Mouse (Mus musculus): ENCODE measurements around the gene Stk11ip. TPM values are rescaled to one million over a fixed set of nuclear protein-coding genes. Genes with fewer than 3 reads are reported as not detected.

The Stk11ip gene
- polyA plus RNA-seq, 1 experiment: 33.8 TPM

DNA sequence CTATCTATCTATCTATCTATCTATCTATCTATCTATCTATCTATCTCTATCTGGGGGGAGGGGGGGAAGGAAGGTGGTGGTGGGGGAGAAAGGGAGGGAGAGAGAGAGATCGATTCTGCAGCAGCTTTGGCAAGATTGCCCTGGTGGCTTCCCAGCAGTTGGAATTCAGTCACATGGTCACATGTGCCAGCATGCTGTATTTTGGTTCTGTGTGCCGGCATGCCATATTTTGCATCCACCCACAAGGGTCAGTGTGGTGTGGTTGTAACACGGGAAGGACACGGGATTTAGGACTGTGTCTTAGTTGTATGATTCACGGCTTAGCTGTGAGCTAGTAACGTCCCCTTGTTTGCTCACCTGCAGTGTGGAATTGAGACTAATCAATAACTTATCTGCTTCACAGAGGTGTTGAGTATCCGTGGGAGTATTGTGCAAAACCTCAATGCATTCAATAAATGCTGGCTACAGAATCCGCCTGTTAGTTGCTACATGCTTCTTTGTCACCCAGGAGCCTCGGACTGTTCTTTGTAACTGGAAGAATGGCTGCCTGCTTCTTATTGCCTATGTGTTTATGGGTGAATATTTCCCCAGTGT is 17.4 kb downstream of the Stk11ip start:
- no peak for DNase-seq (ENCODE audit: extremely low spot score in 1 of 2, low spot score in 1 of 2)

DNA sequence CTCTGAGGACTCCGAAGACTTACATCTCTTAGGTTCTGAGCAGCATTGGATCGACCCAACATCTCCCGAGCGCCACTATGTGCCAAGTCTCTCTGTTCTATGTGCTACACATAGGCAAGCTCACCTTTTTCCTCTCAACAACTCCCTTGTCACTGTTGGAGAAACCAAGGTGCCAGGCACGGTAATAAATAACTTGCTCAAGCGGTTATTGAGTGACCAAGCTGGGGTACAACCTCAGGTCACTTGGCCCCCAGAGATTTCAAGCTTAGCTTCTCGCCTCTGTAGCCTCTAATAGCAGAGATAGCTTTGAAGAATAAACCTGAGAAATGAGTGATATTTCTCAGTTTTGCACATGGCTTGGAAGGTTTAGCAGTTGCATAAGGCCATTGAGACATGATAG is 20.2 kb downstream of the Stk11ip start:
- no peak for DNase-seq (ENCODE audit: extremely low spot score in 1 of 2, low spot score in 1 of 2)

DNA sequence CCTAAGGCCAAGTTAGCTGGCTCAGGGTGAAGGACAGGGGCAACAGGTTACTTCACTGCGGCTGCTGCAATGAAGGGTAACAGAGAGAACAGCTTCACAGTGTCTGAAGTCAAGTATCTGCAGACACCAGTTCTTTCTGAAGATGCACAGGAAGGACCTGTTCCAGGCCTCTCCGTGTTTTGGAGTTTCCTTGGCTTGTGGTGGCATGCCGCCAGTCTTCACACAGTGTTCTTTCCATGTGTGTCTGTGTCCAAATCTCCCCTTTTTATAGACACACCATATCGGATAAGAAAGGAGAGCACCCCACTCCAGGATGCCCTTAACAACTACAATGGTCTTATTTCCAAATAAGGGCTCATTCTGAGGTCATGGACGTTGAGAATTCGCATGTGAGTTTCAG is 23.0 kb downstream of the Stk11ip start:
- DNase-seq (ENCODE audit: extremely low spot score in 1 of 2, low spot score in 1 of 2): no peak

DNA sequence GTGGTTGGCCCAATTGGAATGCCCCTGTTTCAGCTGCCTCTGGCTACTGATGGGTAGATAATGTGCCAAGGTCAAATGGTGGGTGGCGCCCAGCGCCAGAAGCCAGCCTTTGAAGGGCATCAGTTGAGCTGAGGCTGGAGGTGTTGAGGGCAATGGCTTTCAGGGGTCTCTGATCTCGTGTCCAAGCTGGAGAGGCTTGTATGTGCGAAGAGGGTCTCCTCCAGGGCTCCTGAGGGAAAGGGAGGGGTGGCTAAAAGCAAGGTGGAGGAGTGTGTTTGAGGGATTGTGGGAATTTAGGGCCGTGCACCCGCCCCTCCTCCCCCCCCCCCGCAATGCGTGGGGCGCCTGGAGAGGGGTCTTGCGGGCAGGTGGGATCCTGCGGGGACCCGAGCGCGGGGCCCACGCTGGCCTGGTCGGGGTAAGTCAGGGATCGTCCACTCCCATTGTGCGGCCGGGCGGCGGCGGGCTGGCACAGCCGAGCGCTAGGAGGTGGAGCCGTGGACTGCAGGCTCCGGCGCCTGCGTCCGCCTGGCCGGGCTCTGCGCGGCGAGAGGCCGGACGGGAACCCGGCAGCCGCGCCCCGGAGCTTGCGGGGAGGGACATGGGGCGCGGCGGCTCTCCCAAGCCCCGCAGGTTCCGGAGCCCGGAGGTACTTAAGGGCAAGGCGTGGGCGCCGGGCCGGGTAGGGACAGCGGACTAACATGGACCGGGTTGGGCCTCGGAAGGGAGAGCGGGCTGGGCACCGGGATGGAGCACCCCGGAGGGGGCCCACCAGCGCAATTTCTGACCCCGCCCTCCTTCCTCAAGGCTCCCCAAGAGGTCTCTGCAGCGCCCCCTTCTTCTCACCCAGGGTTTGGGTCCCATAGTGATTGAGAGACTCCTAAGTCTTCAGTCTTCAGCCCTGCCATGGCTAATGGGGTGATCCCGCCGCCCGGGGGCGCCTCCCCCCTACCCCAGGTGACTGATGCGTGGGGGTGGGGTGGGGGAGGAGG is 24.9 kb downstream of the Stk11ip start, which contains the start of gene Slc4a3:
Gene Slc4a3 (plus strand): TSS at position 302 of the 992 bp plus-strand sequence.
- DNase-seq (ENCODE audit: extremely low spot score in 1 of 2, low spot score in 1 of 2): peak in 1 of 2 experiments; percentile 72

DNA sequence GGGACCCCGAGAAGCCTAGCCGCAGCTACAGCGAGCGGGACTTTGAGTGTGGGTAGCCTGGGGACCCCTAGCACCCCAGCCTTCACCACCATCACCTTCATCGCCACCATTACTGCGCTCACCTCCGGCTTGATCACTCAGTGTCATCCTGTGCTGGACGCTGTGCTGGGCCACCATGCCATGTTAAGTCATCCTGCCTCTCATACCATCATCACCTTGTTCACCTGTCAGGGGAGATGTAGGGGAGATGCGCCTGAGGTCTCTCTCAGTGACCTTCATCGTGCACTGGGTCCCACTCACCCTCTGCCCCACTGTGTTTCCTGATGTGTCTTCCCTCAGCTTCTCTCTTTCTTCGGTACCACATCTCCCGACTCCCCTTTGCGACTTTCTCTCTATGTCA is 26.0 kb downstream of the Stk11ip start:
- DNase-seq (ENCODE audit: extremely low spot score in 1 of 2, low spot score in 1 of 2): no peak

DNA sequence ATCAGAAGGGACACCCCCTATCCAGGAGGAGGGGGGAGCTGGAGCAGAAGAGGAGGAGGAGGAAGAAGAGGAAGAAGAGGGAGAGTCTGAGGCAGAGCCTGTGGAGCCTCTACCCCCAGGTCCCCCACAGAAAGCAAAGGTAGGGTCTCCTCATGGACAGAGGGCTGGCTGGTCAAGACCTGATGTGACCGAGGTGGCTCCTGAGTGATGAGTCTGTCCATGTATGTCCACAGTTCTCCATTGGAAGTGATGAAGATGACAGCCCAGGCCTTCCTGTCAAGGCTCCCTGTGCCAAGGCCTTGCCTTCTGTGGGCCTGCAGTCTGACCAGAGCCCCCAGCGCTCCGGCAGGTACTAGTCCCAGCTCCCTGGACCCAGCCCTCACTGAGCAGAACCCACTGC is 26.8 kb downstream of the Stk11ip start:
- DNase-seq (ENCODE audit: extremely low spot score in 1 of 2, low spot score in 1 of 2): no peak

DNA sequence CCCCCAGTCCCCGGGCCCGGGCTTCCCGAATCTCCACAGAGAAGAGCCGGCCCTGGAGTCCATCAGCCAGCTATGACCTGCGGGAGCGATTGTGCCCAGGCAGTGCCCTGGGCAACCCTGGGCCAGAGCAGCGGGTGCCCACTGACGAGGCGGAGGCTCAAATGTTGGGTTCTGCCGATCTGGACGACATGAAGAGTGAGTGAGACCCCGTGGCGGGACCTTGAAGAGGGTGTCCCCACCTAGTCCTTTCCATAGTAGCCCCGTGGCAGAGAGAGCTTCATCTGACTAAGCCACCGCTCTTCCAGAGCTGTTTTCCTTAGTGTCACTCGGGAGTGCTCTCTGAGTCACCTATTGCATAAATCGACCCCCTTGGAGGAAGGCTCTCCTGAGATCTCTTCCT is 27.5 kb downstream of the Stk11ip start:
- DNase-seq (ENCODE audit: extremely low spot score in 1 of 2, low spot score in 1 of 2): no peak

DNA sequence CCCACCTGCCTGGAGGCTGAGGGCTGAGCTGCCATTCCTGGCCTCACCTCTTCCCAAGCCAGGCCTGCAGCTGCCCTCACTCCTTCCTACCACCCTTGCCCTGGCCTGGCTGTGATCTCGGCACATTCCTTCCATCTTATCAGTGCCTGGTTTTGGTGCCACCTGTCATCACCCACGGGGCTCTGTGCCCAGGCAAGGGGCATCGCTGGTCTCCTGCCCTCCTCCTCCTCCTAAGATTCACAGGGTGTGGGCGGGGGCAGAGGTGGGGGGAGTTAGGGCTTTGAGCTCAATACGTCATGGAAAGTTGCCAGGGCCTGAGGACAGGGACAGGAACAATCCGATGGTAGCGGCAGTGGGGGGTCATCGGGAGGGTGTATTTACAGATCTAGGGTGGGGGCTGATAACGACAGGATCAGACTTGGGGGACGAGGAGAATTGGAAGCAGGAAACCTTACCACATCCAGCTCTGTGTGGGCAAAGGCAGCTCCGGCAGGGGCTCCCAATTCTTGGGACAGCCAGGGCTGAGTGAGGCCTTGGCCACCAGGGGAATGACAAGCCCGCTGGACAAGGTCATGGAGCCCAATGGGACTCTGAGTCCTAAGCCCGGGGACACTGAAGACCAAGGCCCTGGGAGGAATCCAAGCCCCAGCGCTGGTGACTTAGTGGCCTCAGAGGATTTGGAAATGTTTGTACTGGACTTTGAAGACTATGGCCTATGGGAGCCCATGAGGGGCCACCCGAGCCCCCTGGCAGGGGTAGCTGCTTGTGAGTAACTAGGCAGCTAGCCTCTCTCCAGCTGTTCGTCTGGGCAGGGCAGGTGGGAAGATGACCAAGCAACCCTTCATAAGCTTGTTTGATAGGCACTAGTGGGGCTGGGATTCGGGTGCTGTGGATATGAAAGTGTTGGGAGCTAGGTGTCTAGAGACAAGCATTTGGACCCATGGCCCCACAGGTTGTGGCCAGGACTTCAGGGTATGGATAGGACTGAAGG is 28.3 kb downstream of the Stk11ip start:
- no peak for DNase-seq (ENCODE audit: extremely low spot score in 1 of 2, low spot score in 1 of 2)

DNA sequence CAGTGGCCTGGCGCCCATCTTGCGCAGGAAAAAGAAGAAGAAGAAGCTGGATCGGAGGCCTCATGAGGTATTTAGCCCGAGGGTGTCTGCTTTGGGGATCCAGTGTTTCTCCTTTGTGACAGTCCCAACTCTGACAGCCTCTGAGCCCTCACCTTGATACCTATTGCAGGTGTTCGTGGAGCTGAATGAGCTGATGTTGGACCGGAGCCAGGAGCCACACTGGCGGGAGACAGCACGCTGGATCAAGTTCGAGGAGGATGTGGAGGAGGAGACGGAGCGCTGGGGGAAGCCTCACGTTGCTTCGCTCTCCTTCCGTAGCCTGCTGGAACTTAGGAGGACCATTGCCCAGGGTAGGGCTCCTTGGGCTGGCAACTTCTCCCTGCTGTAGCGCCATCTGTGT is 29.3 kb downstream of the Stk11ip start:
- DNase-seq (ENCODE audit: extremely low spot score in 1 of 2, low spot score in 1 of 2): no peak

DNA sequence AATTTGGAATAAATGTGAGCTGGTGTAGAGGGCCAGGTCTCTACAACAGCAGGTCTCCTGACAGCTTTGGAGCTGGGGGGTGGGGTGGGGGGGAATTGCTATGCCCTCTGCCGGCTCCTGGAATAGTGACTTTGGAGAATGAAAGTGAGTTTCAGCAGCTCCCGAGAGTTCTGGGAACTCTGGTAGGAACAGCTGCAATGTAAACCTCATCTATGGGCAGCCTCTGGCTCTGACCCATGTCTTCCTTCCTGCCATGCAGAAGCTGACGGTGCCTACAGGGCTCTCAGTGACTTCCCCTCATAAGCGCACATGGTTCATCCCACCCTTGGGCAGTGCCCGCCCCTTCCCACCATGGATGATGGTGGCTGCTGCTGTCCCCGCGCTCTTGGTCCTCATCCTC is 34.4 kb downstream of the Stk11ip start:
- no peak for DNase-seq (ENCODE audit: extremely low spot score in 1 of 2, low spot score in 1 of 2)

DNA sequence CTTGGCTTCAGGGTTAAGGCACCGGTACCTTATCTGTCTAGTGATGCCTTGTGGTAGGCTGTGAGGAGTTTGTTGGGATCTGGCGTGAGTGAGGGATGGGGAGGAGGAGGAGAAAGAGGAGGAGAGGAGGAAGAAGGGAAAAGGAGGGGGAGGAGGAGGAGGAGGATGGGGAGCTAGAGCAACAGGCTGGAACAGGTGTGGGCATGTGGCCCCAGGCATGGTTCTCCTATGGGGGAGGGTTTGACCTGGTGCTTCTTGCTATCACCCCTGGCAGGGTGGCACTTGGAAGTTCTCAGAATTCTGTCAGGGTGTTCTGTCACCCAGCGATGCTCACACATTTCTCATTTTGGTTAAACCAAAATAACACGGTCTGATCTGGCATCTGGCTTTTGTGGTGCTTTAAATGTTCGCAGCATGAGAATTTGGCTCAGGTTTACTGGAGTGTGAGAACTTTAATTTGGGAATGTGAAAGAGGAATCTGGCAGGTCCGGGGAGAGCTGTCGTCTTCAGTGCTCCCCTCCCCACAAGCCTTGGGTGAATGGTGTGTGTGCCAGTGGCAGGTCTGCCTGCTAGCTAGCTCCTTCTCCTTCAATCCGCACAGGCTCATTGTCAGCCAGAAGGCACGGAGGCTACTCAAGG is 34.9 kb downstream of the Stk11ip start:
- DNase-seq (ENCODE audit: extremely low spot score in 1 of 2, low spot score in 1 of 2): peak; percentile 57 to 70

DNA sequence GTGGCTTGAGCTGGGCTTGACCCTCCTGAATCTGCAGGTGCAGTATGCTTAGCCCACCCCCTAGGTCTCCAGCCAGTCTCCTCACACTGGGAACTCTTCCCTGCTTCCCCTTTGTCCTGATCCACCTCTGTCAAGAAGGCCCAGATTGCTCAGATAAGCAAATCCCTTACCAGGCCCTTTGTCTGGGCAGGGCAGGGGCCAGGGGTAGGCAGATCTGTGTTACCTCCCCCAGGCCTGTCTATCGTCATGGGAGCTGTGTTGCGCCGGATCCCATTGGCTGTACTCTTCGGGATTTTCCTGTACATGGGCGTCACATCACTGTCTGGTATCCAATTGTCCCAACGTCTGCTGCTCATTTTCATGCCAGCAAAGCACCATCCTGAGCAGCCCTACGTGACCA is 35.7 kb downstream of the Stk11ip start:
- no peak for DNase-seq (ENCODE audit: extremely low spot score in 1 of 2, low spot score in 1 of 2)

DNA sequence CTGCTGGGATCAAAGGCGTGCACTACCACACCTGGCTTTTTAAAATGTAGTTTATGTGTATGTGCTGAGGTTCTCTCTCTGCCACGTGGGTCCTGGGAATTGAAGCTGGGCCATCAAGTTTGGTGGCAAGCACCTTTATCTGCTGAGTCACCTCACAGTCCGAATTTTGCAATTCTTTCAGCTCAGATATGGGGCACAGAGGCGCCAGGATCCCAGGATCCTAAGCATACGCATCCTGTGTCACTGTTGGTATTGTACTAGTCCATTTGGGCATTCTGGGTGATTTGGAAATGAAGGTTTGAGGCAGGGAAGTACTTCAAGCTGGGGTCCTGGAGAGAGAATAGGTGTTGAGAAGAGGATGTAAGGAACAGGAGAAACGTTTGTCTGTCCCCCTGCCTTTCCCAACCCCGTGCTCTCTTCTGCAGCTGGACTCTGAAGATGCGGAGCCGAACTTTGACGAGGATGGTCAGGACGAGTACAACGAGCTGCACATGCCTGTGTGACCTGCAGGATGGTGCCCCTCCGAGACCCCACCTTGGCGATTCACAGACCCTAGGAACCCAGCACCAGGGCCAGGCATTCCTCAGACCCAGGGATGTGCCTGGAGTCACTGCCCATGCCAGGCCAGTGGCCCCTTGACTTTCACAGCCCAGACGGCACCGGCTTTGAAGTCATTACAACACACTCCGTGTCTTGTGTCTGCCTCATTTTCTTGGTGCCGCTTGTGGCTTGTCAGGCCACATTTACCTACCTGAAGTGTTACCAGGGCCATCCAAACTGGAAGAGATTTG is 37.3 kb downstream of the Stk11ip start:
- no peak for DNase-seq (ENCODE audit: extremely low spot score in 1 of 2, low spot score in 1 of 2)

DNA sequence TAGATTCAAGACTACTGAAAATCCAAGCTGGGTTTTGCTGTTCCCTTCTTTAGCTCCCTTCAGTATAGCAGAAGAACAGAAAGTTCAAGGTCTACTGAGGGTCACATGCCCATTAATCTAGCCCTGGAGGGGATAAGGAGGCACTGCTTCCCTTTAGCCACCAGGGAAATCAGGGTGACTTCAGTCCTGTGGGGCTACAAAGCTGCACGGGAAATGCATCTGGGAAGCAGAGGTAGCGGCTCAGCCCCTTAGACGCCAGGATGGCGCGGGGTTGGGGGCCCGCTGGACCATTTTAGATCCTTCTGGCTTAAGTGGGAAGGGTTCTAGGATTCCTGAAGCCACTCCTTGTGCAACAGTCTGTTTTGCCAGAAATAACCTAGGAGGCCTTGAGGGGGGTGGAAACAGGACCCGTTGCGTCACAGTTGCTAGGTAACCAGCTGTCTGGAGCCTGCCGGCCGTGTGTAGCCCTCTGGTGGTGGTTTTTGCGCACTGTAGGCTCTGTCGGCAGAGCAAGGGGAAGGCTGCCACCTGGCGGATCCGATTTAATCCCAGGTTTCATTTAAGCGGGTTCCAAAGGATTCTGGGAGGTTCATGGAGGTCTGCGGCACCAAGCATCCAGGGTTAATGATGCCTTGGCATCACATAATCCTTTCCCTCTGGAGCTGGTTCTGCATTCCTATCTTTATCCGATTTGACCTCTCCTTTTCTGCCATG is 38.0 kb downstream of the Stk11ip start:
- peak; percentile 93 to 98 for DNase-seq (ENCODE audit: extremely low spot score in 1 of 2, low spot score in 1 of 2)

DNA sequence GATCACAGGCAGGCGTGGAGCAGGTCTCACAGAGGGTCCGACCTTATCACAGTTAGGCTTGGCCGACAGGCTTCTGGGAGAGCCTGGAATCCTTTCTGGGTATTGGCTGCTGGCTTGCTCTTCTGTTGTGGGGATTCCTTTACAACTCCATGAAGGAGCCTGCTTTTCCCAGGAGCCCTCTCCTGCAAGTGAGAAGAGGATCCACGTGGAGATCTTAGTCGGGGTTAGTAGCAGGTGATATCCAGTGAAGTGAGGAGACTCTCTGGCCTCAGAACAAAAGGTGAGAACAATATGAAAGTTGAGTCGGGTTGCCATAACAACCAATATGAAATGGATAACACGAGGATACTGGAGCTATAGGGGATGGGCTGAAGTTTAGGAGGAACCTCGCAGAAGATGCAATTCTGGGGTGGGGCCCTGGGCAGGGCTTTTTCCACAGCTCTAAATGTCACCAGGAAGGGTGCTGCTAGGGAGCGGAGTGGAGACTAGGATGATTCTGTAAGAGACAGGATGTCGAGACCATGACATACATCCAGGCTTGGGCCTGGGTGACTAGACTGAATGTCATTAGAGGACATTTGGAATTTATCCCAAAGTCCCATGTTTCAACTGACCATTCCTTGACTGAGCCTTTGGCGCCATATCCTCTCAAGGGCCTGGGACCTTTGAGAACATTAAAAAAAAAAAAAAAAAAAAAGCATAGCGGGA is 39.0 kb downstream of the Stk11ip start:
- DNase-seq (ENCODE audit: extremely low spot score in 1 of 2, low spot score in 1 of 2): no peak

DNA sequence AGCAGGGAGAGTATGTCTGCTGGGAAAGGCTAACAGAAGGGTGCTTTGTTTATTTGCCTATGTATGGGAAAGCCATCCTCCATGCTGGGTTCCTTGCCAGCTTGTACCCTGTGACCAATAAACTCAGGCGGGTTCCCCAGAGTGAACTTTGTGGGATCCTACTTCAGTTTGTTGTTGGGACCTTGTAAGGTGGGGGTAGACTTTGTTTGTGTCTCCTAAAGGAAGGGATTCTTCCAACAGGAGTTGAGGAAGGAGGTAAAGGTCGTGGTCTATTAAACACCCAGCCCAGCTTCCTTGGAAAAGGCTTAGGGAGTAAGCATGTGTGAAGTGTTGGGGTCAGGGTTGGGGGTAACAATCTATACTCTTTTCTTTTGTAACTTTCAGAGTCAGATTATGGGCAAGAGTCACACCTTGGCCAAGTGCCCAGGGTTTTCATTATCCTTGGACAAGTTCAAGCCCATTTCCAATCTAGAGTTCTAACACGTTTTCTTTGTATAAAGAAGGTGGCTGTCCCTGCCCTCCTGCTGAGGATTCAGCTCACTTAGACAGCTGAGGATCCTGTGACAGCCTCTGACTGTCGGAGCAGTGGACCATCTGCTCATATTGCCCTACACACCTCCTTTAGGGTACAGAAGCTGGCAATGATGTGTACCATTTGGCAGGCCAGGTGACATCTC is 40.0 kb downstream of the Stk11ip start:
- DNase-seq (ENCODE audit: extremely low spot score in 1 of 2, low spot score in 1 of 2): no peak

DNA sequence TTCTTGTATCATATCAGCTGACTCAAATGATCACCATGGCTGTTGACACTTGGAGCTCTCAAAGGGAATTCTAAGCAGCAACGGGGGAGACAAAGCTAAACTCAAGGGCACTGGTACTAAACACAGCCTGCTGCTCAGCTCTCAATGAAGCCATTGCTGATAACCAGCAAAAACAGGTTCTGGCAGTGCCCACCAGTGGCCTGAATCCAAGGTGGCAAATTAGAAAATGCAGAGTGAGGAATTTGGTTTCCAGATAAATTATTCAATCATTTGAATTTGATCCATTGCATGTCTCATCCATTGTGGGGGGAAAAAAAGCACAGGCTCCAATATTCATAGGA is 40.5 kb downstream of the Stk11ip start:
- no peak for DNase-seq (ENCODE audit: extremely low spot score in 1 of 2, low spot score in 1 of 2)

DNA sequence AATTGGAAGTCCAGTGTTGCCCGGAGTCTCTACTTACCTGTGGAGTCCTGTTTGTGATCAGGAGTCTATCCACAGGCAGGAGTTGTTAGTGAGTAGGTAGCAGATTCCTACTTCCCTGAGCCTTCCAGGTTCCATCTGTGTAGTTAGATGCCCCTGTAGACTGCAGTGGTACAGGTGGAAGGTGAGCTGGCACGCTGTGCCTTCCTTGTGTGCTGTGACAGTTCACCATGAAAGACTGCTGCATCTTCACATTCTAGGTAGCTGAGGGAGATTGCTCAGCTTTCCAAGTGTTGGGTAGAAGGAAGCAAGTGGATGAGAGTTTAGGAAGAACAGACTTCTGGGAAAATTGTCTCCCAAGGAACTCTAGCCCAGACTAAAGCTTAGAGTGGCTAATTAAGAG is 42.8 kb downstream of the Stk11ip start:
- no peak for DNase-seq (ENCODE audit: extremely low spot score in 1 of 2, low spot score in 1 of 2)

Data from frontal cortex, adult 2 months (tissue).